8 mouse cellular contexts compared by ENCODE assay signal in genomic region chr6:90720996-90721746, GRCm38 (mm10).
DNase-seq lines count a peak whose midpoint lies in the region; ATAC-seq and TF ChIP-seq lines count a peak whose summit lies in the region.

No protein-coding gene starts in this region.

- peak; percentile 56 for TF ChIP-seq CTCF in midbrain, postnatal 0 days (IDR thresholded peaks at IDR 0.05)

- no peaks in the 10 kb centered on the region for H3K36me3 ChIP-seq in midbrain, postnatal 0 days (ENCODE audit: insufficient read depth, low read length)
- no peaks in the 10 kb centered on the region for H3K36me3 ChIP-seq in midbrain, embryonic 14.5 days (ENCODE audit: control insufficient read depth, insufficient read depth, low read length)
- no peaks in the 10 kb centered on the region for H3K36me3 ChIP-seq in heart, embryonic 15.5 days
- H3K36me3 ChIP-seq in liver, embryonic 13.5 days, result no peaks in the 10 kb centered on the region

- no peak overlapping the region for H3K4me3 ChIP-seq in midbrain, postnatal 0 days (ENCODE audit: low read depth, low read length)
- no peak overlapping the region for H3K4me3 ChIP-seq in midbrain, embryonic 14.5 days (replicated peaks; ENCODE audit: low read depth, low read length)
- no peak overlapping the region for H3K4me3 ChIP-seq in heart, embryonic 15.5 days
- H3K4me3 ChIP-seq in liver, embryonic 13.5 days (replicated peaks), result no peak overlapping the region

- no peaks in the 10 kb centered on the region for H3K9me3 ChIP-seq in midbrain, postnatal 0 days (ENCODE audit: low read length)
- no peaks in the 10 kb centered on the region for H3K9me3 ChIP-seq in midbrain, embryonic 14.5 days (ENCODE audit: control insufficient read depth, low read length)
- H3K9me3 ChIP-seq in heart, embryonic 15.5 days (replicated peaks), result no peaks in the 10 kb centered on the region
- no peaks in the 10 kb centered on the region for H3K9me3 ChIP-seq in liver, embryonic 13.5 days (replicated peaks)

- 59% methylated on average over 5 of the region's 5 CpGs for whole genome bisulfite sequencing in midbrain, postnatal 0 days
- WGBS in midbrain, embryonic 14.5 days, result 76% methylated on average over 5 of the region's 5 CpGs
- WGBS in heart, embryonic 15.5 days, result 52% methylated on average over 5 of the region's 5 CpGs
- 32% methylated on average over 5 of the region's 5 CpGs for WGBS in liver, embryonic 13.5 days (ENCODE audit: insufficient replicate concordance)

- peak; percentile 48 for DNase-seq in midbrain, postnatal 0 days (ENCODE audit: low spot score)
- no peak for DNase-seq in midbrain, embryonic 14.5 days
- peak; percentile 83 for DNase-seq in adrenal gland, postnatal 10 days
- DNase-seq in liver, embryonic 13.5 days, result peak; percentile 51
- DNase-seq in spleen, postnatal 4 days (ENCODE audit: low spot score in 2 of 2), result peak; percentile 75 to 88
- DNase-seq in neural tube, embryonic 10.5 days (ENCODE audit: extremely low spot score, low spot score), result no peak
- no peak for DNase-seq in frontal cortex, postnatal 36 days (ENCODE audit: low spot score in 2 of 2)

- no peak overlapping the region for H3K9ac ChIP-seq in midbrain, postnatal 0 days (replicated peaks; ENCODE audit: low read length, poor library complexity, severe bottlenecking)
- H3K9ac ChIP-seq in midbrain, embryonic 14.5 days (replicated peaks; ENCODE audit: low read length), result no peak overlapping the region
- no peak overlapping the region for H3K9ac ChIP-seq in heart, embryonic 15.5 days
- no peak overlapping the region for H3K9ac ChIP-seq in liver, embryonic 13.5 days

- no peak overlapping the region for H3K27ac ChIP-seq in midbrain, postnatal 0 days (ENCODE audit: low read depth, low read length)
- no peak overlapping the region for H3K27ac ChIP-seq in midbrain, embryonic 14.5 days (replicated peaks; ENCODE audit: low read depth, low read length)
- peak overlapping the region; percentile 3; the same call in 1 of the 2 replicates for H3K27ac ChIP-seq in heart, embryonic 15.5 days
- H3K27ac ChIP-seq in liver, embryonic 13.5 days, result no peak overlapping the region

- no peak for ATAC-seq in midbrain, postnatal 0 days (ENCODE audit: low FRiP score)
- ATAC-seq in midbrain, embryonic 14.5 days (ENCODE audit: low FRiP score, low TSS enrichment), result no peak
- no peak for ATAC-seq in heart, embryonic 15.5 days (replicated peaks; ENCODE audit: insufficient number of reproducible peaks, insufficient read depth, low FRiP score, low read depth)
- peak; percentile 52; the same call in 1 of the 2 replicates for ATAC-seq in liver, embryonic 13.5 days (ENCODE audit: low read depth)

- peaks cover 8% of the 10 kb centered on the region for H3K4me1 ChIP-seq in midbrain, postnatal 0 days (ENCODE audit: insufficient read depth, low read length)
- peaks cover 26% of the 10 kb centered on the region for H3K4me1 ChIP-seq in midbrain, embryonic 14.5 days (ENCODE audit: control insufficient read depth, insufficient read depth, low read length)
- H3K4me1 ChIP-seq in heart, embryonic 15.5 days (replicated peaks), result peaks cover 52% of the 10 kb centered on the region
- peaks cover 33% of the 10 kb centered on the region for H3K4me1 ChIP-seq in liver, embryonic 13.5 days (replicated peaks)

- no peak overlapping the region for H3K4me2 ChIP-seq in midbrain, postnatal 0 days (ENCODE audit: low read depth, low read length, poor library complexity, severe bottlenecking)
- no peak overlapping the region for H3K4me2 ChIP-seq in midbrain, embryonic 14.5 days (ENCODE audit: low read length)
- H3K4me2 ChIP-seq in heart, embryonic 15.5 days, result no peak overlapping the region
- no peak overlapping the region for H3K4me2 ChIP-seq in liver, embryonic 13.5 days

- no peaks in the 10 kb centered on the region for H3K27me3 ChIP-seq in midbrain, postnatal 0 days (ENCODE audit: insufficient read depth, low read length)
- no peaks in the 10 kb centered on the region for H3K27me3 ChIP-seq in midbrain, embryonic 14.5 days (ENCODE audit: control insufficient read depth, insufficient read depth, low read length)
- H3K27me3 ChIP-seq in heart, embryonic 15.5 days, result no peaks in the 10 kb centered on the region
- H3K27me3 ChIP-seq in liver, embryonic 13.5 days, result no peaks in the 10 kb centered on the region; the same call in 1 of the 2 replicates

Comparison
In these comparisons a context has a peak if more than half of its experiments do, and no peak if none do; other contexts are left out.
1. DNase-seq: peak in midbrain, postnatal 0 days (single experiment), adrenal gland, postnatal 10 days (single experiment), liver, embryonic 13.5 days (single experiment) and spleen, postnatal 4 days (2 of 2); none in midbrain, embryonic 14.5 days (single experiment), neural tube, embryonic 10.5 days (single experiment) and frontal cortex, postnatal 36 days (0 of 2).